Mouse (Mus musculus) stomach, postnatal 0 days (tissue): ENCODE data around the gene Trmt1.

Source experiments
- CTCF ChIP-seq: IDR thresholded peaks from 2 replicates; pipeline ENCODE4 v1.5.1; 2016; ENCODE audit warnings: antibody characterized with exemption, low read depth, mild to moderate bottlenecking, moderate library complexity
- EP300 ChIP-seq: optimal IDR thresholded peaks from 2 replicates; pipeline ENCODE3; 2016; ENCODE audit warnings: antibody characterized with exemption

DNA sequence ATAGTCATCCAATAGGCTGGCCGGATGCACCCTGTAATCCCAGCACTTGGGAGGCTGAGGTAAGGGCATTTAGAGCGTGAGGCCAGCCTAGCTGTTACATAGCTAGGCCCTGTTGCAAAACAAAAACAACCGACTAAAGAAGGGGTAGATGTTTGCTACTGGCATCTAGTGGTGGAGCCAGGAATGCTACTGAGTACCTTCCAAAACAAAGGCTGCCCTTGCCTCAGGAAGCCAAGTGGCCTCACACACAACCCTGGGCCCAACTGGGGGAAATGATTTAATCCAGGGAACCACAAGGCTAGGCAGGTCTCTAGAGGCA, 39.8 kb downstream of the Trmt1 start:
- peak; percentile 68 for TF ChIP-seq CTCF
- no peak for TF ChIP-seq EP300
